Mouse (Mus musculus) myocyte (in vitro differentiated cells): ENCODE results near the gene Pten.
"Not testable (repeated sequence)": the region's sequence is repeated elsewhere in the genome, so short reads cannot be mapped to it uniquely, and the experiment has no call there.

Source experiments
- CEBPB ChIP-seq: IDR thresholded peaks from 2 replicates; pipeline ENCODE4 v1.6.1; 2011; ENCODE audit warnings: mild to moderate bottlenecking, moderate library complexity; ENCODE audit not compliant: poor library complexity, insufficient read depth, severe bottlenecking
- MAX ChIP-seq: IDR thresholded peaks from one replicate; pipeline ENCODE4 v1.6.1; 2011; ENCODE audit warnings: low read depth, mild to moderate bottlenecking, control low read depth
- MYOD1 ChIP-seq, 3 experiments: IDR thresholded peaks; one replicate each; pipeline ENCODE4 v1.6.1; 2011; ENCODE audit warnings: control low read depth in 2 of 3, low read depth in 2 of 3, mild to moderate bottlenecking in 2 of 3, moderate library complexity in 1 of 3; ENCODE audit not compliant: insufficient read length in 2 of 3, control insufficient read depth in 1 of 3
- POLR2AphosphoS2 ChIP-seq: IDR thresholded peaks from one replicate; pipeline ENCODE4 v1.6.1; 2011; ENCODE audit warnings: low read depth, control low read depth; ENCODE audit not compliant: insufficient read length
- SRF ChIP-seq: IDR thresholded peaks from one replicate; pipeline ENCODE4 v1.6.1; 2011; ENCODE audit warnings: low read depth; ENCODE audit not compliant: control insufficient read depth, insufficient read length

DNA sequence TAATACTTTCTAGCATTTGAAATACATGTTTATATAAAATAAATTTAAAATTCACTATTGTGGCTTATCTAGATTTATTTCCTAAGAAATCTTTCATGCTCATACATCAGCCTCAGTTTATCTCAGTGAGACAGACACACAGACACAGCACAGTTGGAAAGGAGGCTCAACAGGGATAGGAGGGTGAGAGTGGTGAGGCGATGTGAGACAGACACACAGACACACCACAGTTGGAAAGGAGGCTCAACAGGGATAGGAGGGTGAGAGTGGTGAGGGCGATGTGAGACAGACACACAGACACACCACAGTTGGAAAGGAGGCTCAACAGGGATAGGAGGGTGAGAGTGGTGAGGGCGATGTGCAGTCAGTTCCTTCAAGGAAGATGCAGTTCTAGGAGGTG lies 30.7 kb downstream of the Pten start:
- not testable (repeated sequence) for TF ChIP-seq MAX; SRF; CEBPB; POLR2AphosphoS2; MYOD1 (IDR thresholded peaks at IDR 0.05; ENCODE audit: control insufficient read depth in 1 of 3, insufficient read length in 2 of 3, low read depth in 2 of 3)
